ENCODE assay signal across 25 mouse cellular contexts in the genomic region with DNA sequence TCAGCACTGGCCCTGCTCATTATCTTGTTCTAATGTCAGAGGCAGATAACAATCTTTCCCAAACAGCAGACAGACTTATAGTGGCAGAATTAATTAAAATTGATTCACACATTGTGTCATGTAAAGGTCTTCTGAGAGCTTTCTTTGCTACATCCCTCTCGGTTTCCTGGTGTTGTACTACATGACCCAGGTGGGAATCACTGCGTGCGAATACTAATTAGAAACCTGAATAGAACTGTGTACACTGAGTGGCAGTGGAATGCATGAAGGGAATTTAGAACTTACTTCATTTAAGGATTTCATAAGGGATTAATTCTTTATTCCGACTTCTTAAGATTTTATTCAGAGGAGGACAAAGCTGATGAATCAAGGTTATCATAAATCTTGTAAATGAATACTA.
"Had no signal": no experiment of that assay in that cellular context is flagged by ENCODE, and none has a peak within 500 bp of the region (broad histone marks: within the 10 kb centered on the region; RNA-seq: fewer than 3 reads in every experiment).

No protein-coding gene starts in this region.

- H3K27me3 ChIP-seq: heart, embryonic 13.5 days; heart, embryonic 15.5 days; intestine, embryonic 15.5 days; limb, embryonic 12.5 days; liver, embryonic 13.5 days had no signal

- H3K4me2 ChIP-seq: heart, embryonic 11.5 days; heart, embryonic 13.5 days; heart, embryonic 15.5 days; intestine, embryonic 15.5 days; limb, embryonic 12.5 days; liver, embryonic 11.5 days; liver, embryonic 13.5 days had no signal

- H3K9ac ChIP-seq: heart, embryonic 13.5 days; heart, embryonic 15.5 days; intestine, embryonic 15.5 days; limb, embryonic 12.5 days; liver, embryonic 13.5 days had no signal

- H3K4me1 ChIP-seq: heart, embryonic 13.5 days; heart, embryonic 15.5 days; intestine, embryonic 15.5 days; limb, embryonic 10.5 days; limb, embryonic 12.5 days; liver, embryonic 13.5 days had no signal

- H3K27ac ChIP-seq: gastrocnemius, adult 2 months; heart, adult 2 months; heart, embryonic 13.5 days; heart, embryonic 15.5 days; intestine, embryonic 15.5 days; layer of hippocampus, adult 2 months; left cerebral cortex, adult 2 months; limb, embryonic 10.5 days; limb, embryonic 12.5 days; liver, embryonic 13.5 days had no signal

- ATAC-seq: inflammation-experienced regulatory T-cells, adult 6 months; intestine, embryonic 15.5 days; intestine, postnatal 0 days had no signal

- DNase-seq: gastrocnemius, adult 2 months; gastrocnemius, postnatal 14 days; gastrocnemius, postnatal 36 days; heart, adult 11 months; heart, adult 2 months; heart, postnatal 14 days; heart, postnatal 36 days; kidney, adult 18-20 months; kidney, adult 8-10 months; kidney, postnatal 10 days; kidney, postnatal 25 days; kidney, postnatal 4 days; liver; liver, embryonic 13.5 days had no signal

- H3K9me3 ChIP-seq: heart, embryonic 13.5 days; heart, embryonic 15.5 days; intestine, embryonic 15.5 days; limb, embryonic 10.5 days; limb, embryonic 12.5 days; liver, embryonic 13.5 days had no signal

- H3K4me3 ChIP-seq: gastrocnemius, adult 2 months; heart, adult 2 months; heart, embryonic 13.5 days; heart, embryonic 15.5 days; intestine, embryonic 15.5 days; layer of hippocampus, adult 2 months; left cerebral cortex, adult 2 months; limb, embryonic 10.5 days; limb, embryonic 12.5 days; liver, embryonic 13.5 days had no signal

- H3K36me3 ChIP-seq: heart, embryonic 13.5 days; heart, embryonic 15.5 days; intestine, embryonic 15.5 days; limb, embryonic 10.5 days; limb, embryonic 12.5 days; liver, embryonic 13.5 days had no signal
